Mouse (Mus musculus): ENCODE measurements around the gene Rad51b. TPM values are rescaled to one million over a fixed set of nuclear protein-coding genes. Genes with fewer than 3 reads are reported as not detected.

Rad51b gene
- total and polyA plus RNA-seq, 3 experiments, result 1.6 to 45.5 (median 22.0) TPM

DNA sequence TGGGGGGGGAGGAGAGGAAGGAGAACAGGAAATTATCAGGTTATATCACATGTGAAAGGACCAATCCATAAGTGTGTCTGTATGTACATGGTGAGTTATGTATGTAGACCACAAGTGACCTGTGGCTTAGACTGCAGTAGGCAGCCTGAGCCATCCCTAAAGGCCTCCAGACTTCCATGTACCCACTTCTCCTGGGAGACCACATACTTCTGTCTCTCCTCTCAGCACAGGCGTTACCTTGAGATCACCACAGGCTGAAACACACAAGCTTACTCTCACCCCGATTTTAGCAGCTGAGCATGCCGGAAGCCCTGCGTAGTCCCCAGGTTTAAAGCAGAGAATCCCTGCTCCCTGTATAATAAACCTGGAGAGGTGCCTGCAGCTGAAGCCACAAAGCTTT lies 509.9 kb downstream of the Rad51b start:
- Histone ChIP-seq H3K4me3 (ENCODE audit: low read depth, low read length) (no peak overlapping the region), H3K36me3 (replicated peaks) (peaks cover 5% of the 10 kb centered on the region), H3K27me3 (ENCODE audit: insufficient read depth, low read length) (no peaks in the 10 kb centered on the region; the same call in 1 of the 2 replicates), H3K4me1 (ENCODE audit: insufficient read depth, low read depth, low read length) (peaks cover 24% of the 10 kb centered on the region), H3K9me3 (replicated peaks) (no peaks in the 10 kb centered on the region)
- DNase-seq (ENCODE audit: low spot score), result no peak
- TF ChIP-seq GATA1 (IDR thresholded peaks at IDR 0.05; ENCODE audit: borderline replicate concordance, low read length) (no peak), TAL1 (conservative IDR thresholded peaks at IDR 0.05; ENCODE audit: low read depth, low read length) (no peak), POLR2AphosphoS5 (IDR thresholded peaks at IDR 0.05; ENCODE audit: insufficient replicate concordance, low read depth, low read length) (no peak), CTCF (IDR thresholded peaks at IDR 0.05; ENCODE audit: low read depth, low read length) (no peak), GATA2 (IDR thresholded peaks at IDR 0.05; ENCODE audit: borderline replicate concordance, low read depth, low read length) (no peak)
- no peak for ATAC-seq (ENCODE audit: extremely low read depth, insufficient number of reproducible peaks, low FRiP score, poor library complexity, severe bottlenecking)

DNA sequence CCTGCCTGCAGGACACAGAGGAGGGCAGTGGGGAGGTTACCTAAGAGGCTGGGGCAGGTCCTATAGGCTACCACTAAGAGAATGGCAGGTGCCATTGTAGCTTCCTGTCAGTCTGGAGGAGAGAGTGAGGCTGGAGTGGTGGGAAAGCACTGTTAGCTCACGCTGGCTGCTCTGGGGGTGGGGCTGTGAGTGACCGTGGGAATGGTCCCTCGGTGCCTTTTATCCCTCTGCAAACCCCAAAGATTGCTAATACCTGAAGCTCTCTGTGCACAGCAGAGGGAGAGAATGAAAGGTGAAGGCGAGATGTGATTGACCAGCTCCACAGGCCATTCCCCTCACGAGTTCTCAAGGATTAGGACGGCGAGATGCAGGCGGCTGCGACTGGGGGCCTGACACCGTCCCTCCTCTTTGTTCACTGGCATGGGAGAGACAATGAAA lies 510.3 kb downstream of the Rad51b start:
- Histone ChIP-seq H3K4me3 (ENCODE audit: low read depth, low read length) (no peak overlapping the region), H3K9me3 (replicated peaks) (no peaks in the 10 kb centered on the region), H3K27me3 (ENCODE audit: insufficient read depth, low read length) (no peaks in the 10 kb centered on the region; the same call in 1 of the 2 replicates), H3K36me3 (replicated peaks) (peaks cover 5% of the 10 kb centered on the region), H3K4me1 (ENCODE audit: insufficient read depth, low read depth, low read length) (peaks cover 24% of the 10 kb centered on the region)
- no peak for DNase-seq (ENCODE audit: low spot score)
- ATAC-seq (ENCODE audit: extremely low read depth, insufficient number of reproducible peaks, low FRiP score, poor library complexity, severe bottlenecking), result no peak
- TF ChIP-seq TAL1 (conservative IDR thresholded peaks at IDR 0.05; ENCODE audit: low read depth, low read length) (no peak), CTCF (IDR thresholded peaks at IDR 0.05; ENCODE audit: low read depth, low read length) (no peak), GATA1 (IDR thresholded peaks at IDR 0.05; ENCODE audit: borderline replicate concordance, low read length) (no peak), POLR2AphosphoS5 (IDR thresholded peaks at IDR 0.05; ENCODE audit: insufficient replicate concordance, low read depth, low read length) (no peak), GATA2 (IDR thresholded peaks at IDR 0.05; ENCODE audit: borderline replicate concordance, low read depth, low read length) (no peak)

DNA sequence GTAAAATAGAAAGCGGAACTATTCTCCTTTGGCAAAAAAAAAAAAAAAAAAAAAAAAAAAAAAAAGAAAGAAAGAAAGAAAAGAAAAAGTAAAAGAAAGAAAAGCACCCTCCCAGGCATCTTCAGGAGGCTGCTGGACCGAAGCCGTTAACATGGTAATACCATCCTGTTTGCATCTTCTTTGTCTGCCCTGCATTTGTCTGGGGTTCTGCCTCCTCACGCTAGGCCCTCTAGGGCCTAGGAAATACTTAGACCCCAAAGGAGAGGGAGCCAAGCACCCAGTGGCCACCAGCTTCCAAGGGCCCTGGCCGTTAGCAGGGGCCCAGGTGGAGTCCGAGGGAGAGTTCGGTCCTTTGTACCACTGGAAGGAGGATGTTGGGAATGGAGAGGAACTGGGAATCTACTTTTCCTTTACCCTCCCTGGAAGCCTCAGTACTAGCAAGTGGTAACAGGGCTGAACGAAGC lies 510.9 kb downstream of the Rad51b start:
- no peaks in the 10 kb centered on the region; the same call in 1 of the 2 replicates for H3K27me3 ChIP-seq (ENCODE audit: insufficient read depth, low read length)
- no peaks in the 10 kb centered on the region for H3K9me3 ChIP-seq (replicated peaks)
- ATAC-seq (ENCODE audit: extremely low read depth, insufficient number of reproducible peaks, low FRiP score, poor library complexity, severe bottlenecking), result no peak
- peaks cover 23% of the 10 kb centered on the region for H3K4me1 ChIP-seq (ENCODE audit: insufficient read depth, low read depth, low read length)
- no peak for DNase-seq (ENCODE audit: low spot score)
- TF ChIP-seq CTCF (IDR thresholded peaks at IDR 0.05; ENCODE audit: low read depth, low read length), result no peak
- TF ChIP-seq TAL1 (conservative IDR thresholded peaks at IDR 0.05; ENCODE audit: low read depth, low read length), result no peak
- no peak for TF ChIP-seq POLR2AphosphoS5 (IDR thresholded peaks at IDR 0.05; ENCODE audit: insufficient replicate concordance, low read depth, low read length)
- no peak for TF ChIP-seq GATA2 (IDR thresholded peaks at IDR 0.05; ENCODE audit: borderline replicate concordance, low read depth, low read length)
- TF ChIP-seq GATA1 (IDR thresholded peaks at IDR 0.05; ENCODE audit: borderline replicate concordance, low read length), result no peak
- peaks cover 5% of the 10 kb centered on the region for H3K36me3 ChIP-seq (replicated peaks)
- no peak overlapping the region for H3K4me3 ChIP-seq (ENCODE audit: low read depth, low read length)

DNA sequence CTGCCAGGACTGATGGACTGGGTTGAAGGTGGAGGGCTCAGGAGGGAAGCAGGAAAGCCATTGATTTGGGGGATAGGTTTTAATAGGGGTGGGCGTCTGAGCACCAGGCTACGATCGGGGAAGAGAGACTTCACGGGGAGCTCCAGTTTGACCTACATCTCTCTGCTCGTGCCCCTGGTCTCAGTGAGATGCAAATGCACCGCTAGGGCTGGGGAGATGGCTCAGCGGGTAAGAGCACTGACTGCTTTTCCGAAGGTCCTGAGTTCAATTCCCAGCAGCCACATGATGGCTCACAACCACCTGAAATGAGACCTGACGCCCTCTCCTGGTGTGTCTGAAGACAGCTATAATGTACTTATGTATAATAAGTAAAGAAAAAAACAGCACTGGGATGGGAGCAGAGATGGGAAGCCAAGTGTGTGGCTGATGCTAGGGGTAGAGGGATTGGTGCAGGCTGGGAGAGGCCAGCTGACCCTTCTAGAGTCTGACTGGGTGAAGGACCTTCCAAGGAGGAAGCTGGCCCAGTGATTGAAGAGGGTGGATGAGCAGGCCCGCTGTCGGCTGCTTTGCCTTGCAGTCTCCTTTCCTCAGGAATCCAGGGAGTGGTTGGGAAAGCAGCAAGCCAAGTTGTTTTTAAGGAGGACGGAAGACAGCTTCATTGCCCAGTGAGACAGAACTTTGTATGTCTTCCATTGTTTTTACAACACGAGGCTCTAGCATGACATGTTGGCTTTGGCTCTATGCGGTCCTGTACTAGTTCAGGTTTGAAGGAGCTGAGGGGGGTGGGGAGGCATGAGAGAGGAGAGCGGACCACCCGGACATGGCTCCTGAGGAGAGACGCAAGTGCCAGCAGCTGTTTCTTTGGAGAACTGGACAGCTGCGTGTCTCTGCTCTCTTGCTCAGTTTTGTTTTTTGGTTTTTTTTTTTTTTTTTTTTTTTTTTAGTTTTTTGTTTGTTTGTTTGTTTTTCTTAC lies 511.6 kb downstream of the Rad51b start:
- Histone ChIP-seq H3K36me3 (replicated peaks) (peaks cover 8% of the 10 kb centered on the region), H3K27me3 (ENCODE audit: insufficient read depth, low read length) (no peaks in the 10 kb centered on the region; the same call in 1 of the 2 replicates), H3K9me3 (replicated peaks) (no peaks in the 10 kb centered on the region), H3K4me1 (ENCODE audit: insufficient read depth, low read depth, low read length) (peaks cover 24% of the 10 kb centered on the region), H3K4me3 (ENCODE audit: low read depth, low read length) (no peak overlapping the region)
- TF ChIP-seq GATA1 (IDR thresholded peaks at IDR 0.05; ENCODE audit: borderline replicate concordance, low read length) (no peak), POLR2AphosphoS5 (IDR thresholded peaks at IDR 0.05; ENCODE audit: insufficient replicate concordance, low read depth, low read length) (no peak), GATA2 (IDR thresholded peaks at IDR 0.05; ENCODE audit: borderline replicate concordance, low read depth, low read length) (no peak), TAL1 (conservative IDR thresholded peaks at IDR 0.05; ENCODE audit: low read depth, low read length) (no peak), CTCF (IDR thresholded peaks at IDR 0.05; ENCODE audit: low read depth, low read length) (no peak)
- DNase-seq (ENCODE audit: low spot score) (no peak), ATAC-seq (ENCODE audit: extremely low read depth, insufficient number of reproducible peaks, low FRiP score, poor library complexity, severe bottlenecking) (no peak)

DNA sequence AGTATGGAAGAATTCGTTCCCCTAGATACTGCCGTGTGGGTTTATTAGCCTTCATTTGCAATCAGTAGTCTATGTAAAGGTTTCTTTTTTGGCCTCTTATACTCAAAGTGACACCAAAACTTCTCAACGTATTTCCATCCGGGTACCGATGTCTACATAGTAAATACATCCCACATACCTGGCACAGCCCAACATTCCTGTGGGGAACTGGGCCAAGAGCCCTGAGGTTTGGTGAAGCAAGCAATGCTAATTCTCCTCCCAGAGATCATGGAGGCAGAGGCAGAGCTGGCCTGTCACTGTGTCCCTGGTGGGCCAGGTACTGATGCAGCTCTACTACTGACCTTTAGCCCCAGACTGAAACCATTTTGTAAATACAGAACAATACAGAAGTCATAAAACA lies 512.4 kb downstream of the Rad51b start:
- Histone ChIP-seq H3K4me3 (ENCODE audit: low read depth, low read length) (no peak overlapping the region), H3K36me3 (replicated peaks) (peaks cover 8% of the 10 kb centered on the region), H3K9me3 (replicated peaks) (no peaks in the 10 kb centered on the region), H3K4me1 (ENCODE audit: insufficient read depth, low read depth, low read length) (peaks cover 23% of the 10 kb centered on the region), H3K27me3 (ENCODE audit: insufficient read depth, low read length) (no peaks in the 10 kb centered on the region; the same call in 1 of the 2 replicates)
- no peak for TF ChIP-seq GATA2 (IDR thresholded peaks at IDR 0.05; ENCODE audit: borderline replicate concordance, low read depth, low read length)
- no peak for TF ChIP-seq POLR2AphosphoS5 (IDR thresholded peaks at IDR 0.05; ENCODE audit: insufficient replicate concordance, low read depth, low read length)
- TF ChIP-seq CTCF (IDR thresholded peaks at IDR 0.05; ENCODE audit: low read depth, low read length), result no peak
- no peak for TF ChIP-seq GATA1 (IDR thresholded peaks at IDR 0.05; ENCODE audit: borderline replicate concordance, low read length)
- TF ChIP-seq TAL1 (conservative IDR thresholded peaks at IDR 0.05; ENCODE audit: low read depth, low read length), result no peak
- no peak for DNase-seq (ENCODE audit: low spot score)
- no peak for ATAC-seq (ENCODE audit: extremely low read depth, insufficient number of reproducible peaks, low FRiP score, poor library complexity, severe bottlenecking)

DNA sequence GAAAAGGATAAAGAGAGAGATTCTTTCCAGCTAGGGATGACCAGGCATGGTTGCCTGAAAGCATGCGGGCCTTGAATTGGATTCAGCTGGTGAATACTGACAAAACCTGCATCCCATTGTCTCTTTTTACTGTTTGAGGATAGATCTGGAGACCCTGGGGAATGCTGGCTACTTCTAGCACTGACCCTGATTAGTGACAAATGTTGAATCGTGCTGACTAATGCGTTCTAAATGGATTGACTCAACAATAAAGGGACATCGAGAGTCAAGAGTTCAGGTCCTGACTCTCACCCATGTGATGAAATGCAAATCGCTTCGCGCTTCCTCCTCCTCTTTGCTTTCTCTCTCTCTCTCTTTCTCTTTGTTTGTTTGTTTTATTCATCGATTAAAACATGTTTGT lies 515.3 kb downstream of the Rad51b start:
- Histone ChIP-seq H3K4me3 (ENCODE audit: low read depth, low read length) (no peak overlapping the region), H3K9me3 (replicated peaks) (no peaks in the 10 kb centered on the region), H3K36me3 (replicated peaks) (peaks cover 5% of the 10 kb centered on the region), H3K27me3 (ENCODE audit: insufficient read depth, low read length) (no peaks in the 10 kb centered on the region; the same call in 1 of the 2 replicates), H3K4me1 (ENCODE audit: insufficient read depth, low read depth, low read length) (peaks cover 17% of the 10 kb centered on the region)
- no peak for ATAC-seq (ENCODE audit: extremely low read depth, insufficient number of reproducible peaks, low FRiP score, poor library complexity, severe bottlenecking)
- TF ChIP-seq GATA2 (IDR thresholded peaks at IDR 0.05; ENCODE audit: borderline replicate concordance, low read depth, low read length) (no peak), TAL1 (conservative IDR thresholded peaks at IDR 0.05; ENCODE audit: low read depth, low read length) (no peak), POLR2AphosphoS5 (IDR thresholded peaks at IDR 0.05; ENCODE audit: insufficient replicate concordance, low read depth, low read length) (no peak), GATA1 (IDR thresholded peaks at IDR 0.05; ENCODE audit: borderline replicate concordance, low read length) (no peak), CTCF (IDR thresholded peaks at IDR 0.05; ENCODE audit: low read depth, low read length) (no peak)
- no peak for DNase-seq (ENCODE audit: low spot score)
